Mouse (Mus musculus): ENCODE measurements around the gene Bik. TPM values are rescaled to one million over a fixed set of nuclear protein-coding genes. Genes with fewer than 3 reads are reported as not detected.
A peak's percentile ranks its signal among the peaks of the same experiment; 100 is the strongest.

Bik gene
- total and polyA plus RNA-seq, 3 experiments, result 3.2 to 9.1 (median 7.3) TPM

- DNase-seq, result no peak
Measured at GRCm38 (mm10) chr15:83512489-83513281, 14.0 kb upstream of the Bik start.

GRCm38 (mm10) chr15:83515018-83515417 lies 11.6 kb upstream of the Bik start:
- DNase-seq, result no peak

DNA sequence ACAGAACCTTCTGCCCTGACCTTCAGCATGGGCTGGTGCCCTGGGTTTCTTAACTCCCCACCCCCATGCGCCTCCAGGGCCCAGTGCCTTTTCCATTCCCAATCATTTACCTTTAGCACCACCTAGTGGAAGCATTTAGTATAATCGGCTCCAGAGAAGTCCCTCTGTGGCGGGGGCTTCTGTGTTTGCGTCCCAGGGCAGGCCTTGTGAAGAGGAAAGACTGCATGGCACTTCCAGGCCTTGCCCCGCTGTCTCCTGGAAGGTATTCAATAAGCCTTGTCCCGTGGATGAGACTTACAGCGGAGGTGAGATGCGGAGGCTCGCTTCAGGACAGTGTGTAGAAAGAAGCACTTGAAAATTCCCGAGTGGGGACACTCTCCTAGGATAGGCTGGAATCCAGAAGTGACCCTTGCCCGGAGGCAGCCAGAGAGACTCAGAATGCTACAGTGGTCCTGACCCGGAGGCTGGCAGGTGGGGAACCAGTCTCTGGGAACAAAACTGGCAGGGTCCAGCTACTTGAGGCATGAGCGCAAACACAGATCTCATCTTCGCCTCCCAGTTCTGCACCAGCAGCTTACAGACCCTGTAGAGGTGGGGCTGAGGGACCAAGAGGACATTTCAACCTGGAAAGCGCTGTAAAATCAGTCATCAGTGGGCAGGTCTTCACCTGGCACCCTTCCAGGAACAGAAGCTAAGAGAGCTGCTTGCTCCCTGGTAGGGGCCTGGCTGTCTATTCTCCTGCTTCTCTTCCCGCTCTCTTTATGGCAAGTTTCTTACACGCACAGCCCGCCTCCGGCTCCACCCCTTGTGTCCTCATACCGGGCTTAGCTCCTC lies 8.2 kb upstream of the Bik start:
- peak; percentile 57 for DNase-seq

DNA sequence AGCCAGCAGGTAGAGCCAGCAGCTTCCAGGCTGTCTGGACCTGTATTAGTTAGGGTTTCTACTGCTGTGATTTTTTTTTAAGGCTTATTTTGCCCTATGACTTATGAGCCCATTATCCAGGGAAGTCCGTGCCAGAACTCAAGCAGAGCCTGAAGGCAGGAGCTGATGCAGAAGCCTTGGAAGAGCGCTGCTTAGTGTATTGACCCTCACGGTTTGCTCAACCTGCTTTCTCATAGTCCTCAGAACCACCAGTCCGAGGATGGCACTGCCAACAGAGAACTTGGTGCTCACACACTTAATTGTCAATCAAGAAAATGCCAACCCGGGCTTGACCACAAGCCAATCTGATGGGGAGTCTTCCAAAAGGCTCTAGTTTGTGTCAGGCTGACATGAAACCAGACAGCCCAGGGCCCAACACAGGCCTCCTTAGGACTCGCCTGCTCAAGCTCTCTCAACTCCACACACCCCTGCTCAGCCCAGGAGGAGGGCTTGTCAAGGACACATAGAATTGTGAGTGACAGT lies 5.7 kb upstream of the Bik start:
- no peak for DNase-seq

- DNase-seq, result peak; percentile 70
Measured at GRCm38 (mm10) chr15:83523196-83523595, 3.5 kb upstream of the Bik start.

DNA sequence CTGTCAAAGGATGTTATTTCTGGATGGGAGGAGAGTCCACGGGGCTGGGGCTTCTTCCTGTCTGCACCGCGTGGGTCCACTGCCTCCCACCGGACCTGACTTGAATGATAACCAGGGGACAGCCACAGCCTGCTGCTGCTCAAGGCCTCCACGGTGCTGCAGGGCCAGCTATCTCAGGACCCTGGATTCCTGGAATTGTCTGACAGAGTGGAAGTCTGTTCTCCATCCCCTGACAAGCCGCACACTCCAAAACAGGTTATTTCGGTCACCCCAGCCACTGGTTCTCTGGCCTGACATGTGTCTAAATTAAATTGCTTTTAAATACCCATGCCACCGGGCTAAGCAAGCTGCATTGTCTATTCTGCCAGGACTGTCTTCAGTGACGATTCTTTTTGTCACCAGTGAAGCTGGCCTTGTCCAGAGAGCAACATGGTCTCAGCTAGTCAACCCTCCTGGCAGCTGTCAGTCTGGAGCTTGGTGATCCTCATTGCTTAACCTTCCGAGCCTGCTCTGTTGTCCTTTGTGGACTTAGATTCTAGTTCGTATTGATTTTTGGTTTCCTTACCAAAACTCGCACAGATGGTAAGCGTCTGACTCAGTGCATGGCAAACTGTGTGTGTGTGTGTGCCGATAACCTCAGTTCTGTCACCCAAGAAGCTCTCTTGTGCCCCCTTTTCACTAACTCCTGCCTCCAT lies 2.9 kb upstream of the Bik start:
- no peak for DNase-seq

GRCm38 (mm10) chr15:83524333-83524729 lies 2.3 kb upstream of the Bik start:
- no peak for DNase-seq

DNA sequence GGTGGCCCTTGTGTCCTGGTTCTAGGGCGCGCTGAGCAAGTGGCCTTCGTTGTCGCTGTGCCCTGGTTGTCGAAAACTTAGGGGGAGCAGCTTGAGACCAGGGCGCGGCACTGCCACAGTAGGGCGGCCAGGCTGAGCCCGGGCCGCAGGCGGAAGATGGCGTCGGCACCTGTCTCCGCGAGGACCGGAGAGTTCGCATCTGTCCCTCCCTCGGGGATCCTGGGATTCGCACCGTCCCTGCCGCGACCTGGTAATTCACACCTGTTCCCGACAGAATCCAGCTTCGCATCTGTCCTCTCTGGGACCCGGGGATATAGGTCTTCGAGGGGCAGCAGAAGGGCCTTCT lies 403 bp downstream of the Bik start:
- DNase-seq, result no peak

DNA sequence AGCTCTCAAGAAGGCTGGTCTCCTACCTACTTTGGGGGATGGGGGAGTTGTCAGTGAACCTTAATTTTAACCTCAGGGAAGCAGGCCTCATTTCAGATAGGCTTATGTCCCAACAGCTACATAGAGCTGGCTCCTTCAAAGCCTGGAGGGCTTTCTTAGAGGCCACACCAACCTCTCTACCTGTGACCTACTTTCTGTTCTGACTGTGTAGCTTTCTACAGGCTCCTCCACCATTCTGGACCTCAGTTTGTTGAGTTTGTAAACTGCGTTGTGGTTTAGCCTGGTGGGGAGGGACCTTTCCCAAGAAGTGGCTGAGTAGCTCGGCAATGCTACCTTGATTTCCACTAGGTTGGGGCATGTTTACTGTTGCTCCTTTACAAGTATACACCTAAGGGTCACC lies 1.1 kb downstream of the Bik start:
- no peak for DNase-seq

GRCm38 (mm10) chr15:83528892-83529291 lies 2.2 kb downstream of the Bik start:
- no peak for DNase-seq

- DNase-seq, result peak; percentile 54
Measured at GRCm38 (mm10) chr15:83529765-83530164, 3.1 kb downstream of the Bik start.

- DNase-seq, result peak; percentile 54
Measured at GRCm38 (mm10) chr15:83530233-83530632, 3.6 kb downstream of the Bik start.

DNA sequence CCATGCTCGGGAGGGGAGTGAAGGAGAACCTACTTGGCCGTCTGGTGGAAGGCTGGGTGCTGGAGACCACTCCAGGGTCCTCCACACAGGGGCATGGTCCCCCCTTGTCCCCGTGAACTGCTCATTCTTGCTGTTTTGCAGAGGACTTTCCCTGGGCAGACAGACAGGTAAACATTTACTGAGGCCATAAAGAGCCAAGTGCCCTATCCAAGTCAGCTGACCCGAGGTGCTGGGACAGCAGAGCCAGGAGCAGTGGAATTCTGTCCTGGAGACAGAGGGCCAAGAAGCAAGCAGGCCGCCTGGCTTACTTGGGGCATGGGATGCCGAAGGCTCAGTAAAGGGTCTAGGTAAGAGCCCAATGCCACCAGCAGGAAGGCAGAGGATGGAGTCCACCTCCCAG lies 4.0 kb downstream of the Bik start:
- no peak for DNase-seq

GRCm38 (mm10) chr15:83531961-83532469 lies 5.4 kb downstream of the Bik start:
- DNase-seq, result no peak

DNA sequence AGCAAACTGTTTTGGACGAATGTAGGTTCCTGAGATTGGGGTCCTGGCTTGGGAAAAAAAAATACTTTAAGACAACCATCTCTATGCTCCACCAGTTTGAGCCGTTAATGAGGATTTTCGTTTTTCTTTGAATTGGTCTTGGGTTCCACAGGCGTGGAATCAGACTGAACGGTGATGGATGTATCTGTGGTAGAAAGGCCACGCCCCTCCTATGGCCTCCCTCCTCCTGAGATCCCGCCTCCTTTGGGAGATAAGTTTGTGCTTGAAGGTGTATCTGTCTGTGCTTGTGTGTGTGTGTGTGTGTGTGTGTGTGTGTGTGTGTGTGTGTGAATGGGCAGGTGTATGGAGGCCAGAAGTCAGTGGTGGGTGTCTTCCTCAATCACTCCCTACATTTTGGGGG lies 5.9 kb downstream of the Bik start:
- no peak for DNase-seq

DNA sequence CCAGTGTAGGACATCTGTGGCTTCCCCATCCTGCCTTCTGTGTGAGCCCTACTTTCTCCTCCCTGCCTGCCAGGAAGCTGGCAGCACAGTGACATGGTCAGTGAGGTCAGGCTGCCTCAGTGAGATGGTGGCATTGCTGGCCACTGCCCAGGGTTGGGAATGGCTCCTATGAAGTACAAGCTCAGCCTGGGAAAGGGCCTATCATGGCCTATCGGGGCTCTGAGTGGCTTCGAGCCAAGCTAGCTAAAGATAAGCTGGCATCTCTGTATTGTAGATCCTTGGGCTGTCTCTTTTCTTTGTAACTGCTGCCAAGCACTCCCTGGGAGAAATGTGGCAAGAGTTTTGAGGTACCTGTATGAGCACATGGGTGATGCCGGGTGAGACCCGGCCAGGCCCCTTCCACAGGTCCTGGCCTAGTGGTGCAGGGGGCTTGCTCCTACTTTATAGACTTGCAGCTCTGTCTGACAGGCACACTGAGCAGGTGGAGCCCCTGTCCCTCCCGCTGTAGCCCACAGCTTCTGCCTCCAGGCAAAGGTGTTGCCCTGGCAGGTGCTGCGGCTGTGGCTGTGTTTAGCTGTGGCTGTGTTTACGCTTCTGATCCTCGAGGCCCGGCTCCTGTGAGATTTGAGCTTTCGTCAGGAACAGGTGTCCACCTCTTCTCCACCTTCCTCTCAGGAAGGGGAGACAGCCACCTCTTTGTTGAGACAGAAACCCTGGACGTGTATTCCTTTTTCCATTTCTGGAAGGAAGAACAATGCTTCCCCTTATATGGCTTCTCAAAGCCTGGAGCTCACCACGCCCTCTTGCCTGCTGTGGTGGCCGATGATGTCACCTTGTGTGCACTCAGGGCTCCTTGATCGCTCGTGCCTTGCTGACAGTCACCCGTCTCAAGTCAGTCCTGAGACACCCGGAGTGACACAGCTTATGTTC lies 8.6 kb downstream of the Bik start:
- DNase-seq, result peak; percentile 58

GRCm38 (mm10) chr15:83535890-83536231 lies 9.2 kb downstream of the Bik start:
- no peak for DNase-seq

GRCm38 (mm10) chr15:83538855-83539254 lies 12.2 kb downstream of the Bik start:
- DNase-seq, result no peak

- peak; percentile 72 for DNase-seq
Measured at GRCm38 (mm10) chr15:83539905-83540304, 13.2 kb downstream of the Bik start.

DNA sequence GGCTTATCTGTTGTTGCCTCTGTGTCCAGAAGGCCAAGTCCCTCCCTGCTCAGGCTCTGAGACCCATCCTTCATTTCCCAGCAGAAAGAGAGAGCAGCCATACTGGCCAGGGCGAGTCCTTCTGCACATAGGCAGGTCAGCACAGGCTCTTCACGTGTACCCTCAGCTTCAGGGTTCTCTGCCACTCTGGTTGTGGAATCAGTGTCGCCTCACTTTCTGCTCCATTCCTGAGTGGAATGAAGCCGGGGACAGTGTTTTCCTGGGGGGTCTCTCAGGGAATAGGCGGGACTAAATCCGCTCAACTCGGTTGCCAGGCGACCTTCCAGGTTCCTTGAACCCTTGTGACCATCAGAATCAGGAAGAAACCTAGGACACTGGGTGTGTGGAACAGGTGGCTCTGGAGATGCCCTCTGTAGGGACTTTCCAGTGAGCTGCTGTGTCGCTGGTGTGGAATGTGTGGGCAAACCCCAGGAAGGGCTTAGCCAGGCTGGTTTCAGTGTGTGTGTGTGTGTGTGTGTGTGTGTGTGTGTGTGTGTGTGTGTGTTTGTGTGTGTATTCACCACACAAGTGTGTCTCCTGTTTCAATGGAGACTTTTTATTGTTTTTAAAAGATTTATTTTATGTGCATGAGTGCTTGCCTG lies 15.1 kb downstream of the Bik start:
- DNase-seq, result no peak

DNA sequence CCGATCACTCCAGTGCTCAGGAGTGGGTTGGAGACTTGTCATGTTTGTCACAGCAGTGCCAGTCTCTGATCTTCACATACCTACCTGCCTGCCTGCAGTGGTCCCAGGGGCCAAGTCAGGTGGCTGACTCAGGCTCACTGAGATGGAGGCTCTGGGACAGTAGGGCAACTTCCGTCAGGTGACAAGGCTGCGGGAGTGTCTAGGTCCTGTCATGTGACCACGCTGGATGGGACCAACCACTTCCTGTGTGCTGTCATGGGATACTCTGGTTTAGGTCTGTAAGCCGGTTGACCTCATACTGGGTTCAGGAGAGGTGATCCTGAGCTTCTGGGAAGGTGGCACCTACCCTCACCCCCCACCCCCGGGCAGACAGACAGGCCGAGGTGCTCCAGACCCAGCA lies 19.4 kb downstream of the Bik start:
- DNase-seq, result no peak
